Mouse (Mus musculus): ENCODE data around the gene Gprc5a. TPM values are rescaled to one million over a fixed set of nuclear protein-coding genes. Genes with fewer than 3 reads are reported as not detected.

Gprc5a gene
- polyA plus RNA-seq, 1 experiment from 2014 or later = 0.53 TPM

DNA sequence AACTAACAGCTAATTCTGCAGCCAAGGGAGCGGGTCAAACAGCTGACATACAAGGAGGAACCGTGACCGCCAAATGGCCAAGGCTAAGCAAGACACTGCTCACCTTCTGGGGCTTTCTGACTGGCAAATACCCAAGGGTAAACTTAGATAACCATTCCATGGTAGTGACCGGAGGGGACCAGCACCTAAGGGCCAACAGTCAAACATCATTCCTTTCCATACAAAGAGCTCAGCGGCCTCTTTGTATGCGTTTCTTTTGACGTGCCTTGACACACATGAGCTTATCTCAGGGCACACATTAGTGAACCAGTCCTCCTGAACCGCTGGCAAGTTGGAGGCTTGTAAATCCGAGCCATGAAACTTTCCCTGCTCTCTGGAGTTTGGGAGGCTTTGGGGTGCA lies 18.2 kb upstream of the Gprc5a start:
- no peak overlapping the region for H3K9ac ChIP-seq
- WGBS = 80% methylated on average over 9 of the region's 9 CpGs
- H3K4me3 ChIP-seq = no peak overlapping the region
- no peak overlapping the region for H3K4me2 ChIP-seq
- H3K27ac ChIP-seq = no peak overlapping the region
- no peaks in the 10 kb centered on the region for H3K4me1 ChIP-seq
- H3K9me3 ChIP-seq (replicated peaks) = no peaks in the 10 kb centered on the region
- ATAC-seq = no peak
- H3K36me3 ChIP-seq (ENCODE audit: poor library complexity, severe bottlenecking) = no peaks in the 10 kb centered on the region
- H3K27me3 ChIP-seq = 0 out of 2 replicates have a peak, but pooled peaks cover 4% of the 10 kb centered on the region

DNA sequence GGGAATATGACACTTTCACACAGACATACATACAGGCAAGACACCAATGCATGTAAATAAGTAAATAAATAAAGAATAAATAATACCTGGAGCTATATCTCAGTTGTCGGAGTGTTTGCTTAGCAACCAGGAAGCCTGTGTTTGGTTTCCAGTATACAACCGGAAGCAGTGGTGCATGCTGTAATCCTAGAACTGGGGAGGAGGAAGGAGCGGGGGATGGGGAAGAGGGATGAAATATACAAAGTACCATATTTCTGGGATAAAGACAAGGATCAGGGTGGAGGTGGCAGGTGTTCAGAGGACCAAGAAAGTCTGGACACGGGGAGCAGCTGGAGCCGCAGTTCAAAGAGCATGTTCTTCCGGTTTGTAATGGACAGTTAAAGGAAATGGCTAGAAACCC lies 16.9 kb upstream of the Gprc5a start:
- 0 out of 2 replicates have a peak, but pooled peaks cover 4% of the 10 kb centered on the region for H3K27me3 ChIP-seq
- H3K4me2 ChIP-seq = no peak overlapping the region
- H3K9ac ChIP-seq = no peak overlapping the region
- H3K36me3 ChIP-seq (ENCODE audit: poor library complexity, severe bottlenecking) = no peaks in the 10 kb centered on the region
- no peaks in the 10 kb centered on the region for H3K4me1 ChIP-seq
- 93% methylated on average over 6 of the region's 6 CpGs for WGBS
- no peak for ATAC-seq
- H3K9me3 ChIP-seq (replicated peaks) = no peaks in the 10 kb centered on the region
- no peak overlapping the region for H3K27ac ChIP-seq
- no peak overlapping the region for H3K4me3 ChIP-seq

DNA sequence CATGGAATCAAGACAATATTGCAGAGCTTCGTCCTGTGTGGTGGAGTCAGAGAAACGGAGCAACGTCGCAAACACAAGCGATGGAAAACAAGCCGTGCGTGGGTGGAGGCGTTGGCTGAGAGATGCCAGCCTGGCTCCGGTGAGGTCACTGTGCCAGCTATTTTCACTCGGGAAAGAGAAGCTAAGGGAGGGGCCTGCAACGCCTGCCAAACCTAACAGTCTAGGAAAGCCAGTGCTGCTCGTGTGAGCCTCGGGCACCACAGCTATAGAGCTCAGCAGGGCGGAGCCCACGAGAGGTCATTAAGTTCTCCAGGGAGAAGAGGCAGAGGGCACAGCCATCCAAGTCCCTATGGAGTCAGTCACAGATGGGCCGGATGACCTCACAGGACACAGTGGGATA lies 16.5 kb upstream of the Gprc5a start:
- Histone ChIP-seq H3K27me3 (0 out of 2 replicates have a peak, but pooled peaks cover 4% of the 10 kb centered on the region), H3K4me3 (no peak overlapping the region), H3K4me2 (no peak overlapping the region), H3K4me1 (no peaks in the 10 kb centered on the region), H3K27ac (no peak overlapping the region), H3K9me3 (replicated peaks) (no peaks in the 10 kb centered on the region), H3K36me3 (ENCODE audit: poor library complexity, severe bottlenecking) (no peaks in the 10 kb centered on the region), H3K9ac (no peak overlapping the region)
- 83% methylated on average over 16 of the region's 16 CpGs for WGBS
- ATAC-seq = no peak

DNA sequence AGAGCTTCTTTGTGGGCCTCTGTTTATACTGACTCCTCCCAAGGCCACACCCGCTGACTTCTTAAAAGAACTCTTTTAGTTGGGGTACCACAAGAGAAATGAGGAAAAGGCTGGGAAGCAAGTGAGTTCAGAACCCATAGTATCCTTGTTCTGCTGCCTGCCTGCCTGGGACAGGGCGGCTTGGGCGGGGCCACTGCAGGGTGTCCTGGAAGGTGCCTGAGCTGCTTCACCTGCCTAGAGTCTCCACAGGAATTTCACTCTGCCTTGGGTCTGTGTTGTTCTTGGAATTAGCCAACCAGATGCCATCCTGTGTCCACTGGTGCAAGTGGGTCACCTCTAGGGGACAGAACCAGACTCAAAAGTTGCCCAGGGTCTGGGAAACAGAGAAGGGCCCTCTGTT lies 11.7 kb upstream of the Gprc5a start:
- H3K4me1 ChIP-seq = 0 out of 2 replicates have a peak, but pooled peaks cover 3% of the 10 kb centered on the region
- ATAC-seq = no peak
- 79% methylated on average over 3 of the region's 3 CpGs for WGBS
- H3K36me3 ChIP-seq (ENCODE audit: poor library complexity, severe bottlenecking) = no peaks in the 10 kb centered on the region
- H3K9ac ChIP-seq = no peak overlapping the region
- no peak overlapping the region for H3K4me3 ChIP-seq
- no peak overlapping the region for H3K27ac ChIP-seq
- H3K9me3 ChIP-seq (replicated peaks) = no peaks in the 10 kb centered on the region
- H3K27me3 ChIP-seq = no peaks in the 10 kb centered on the region
- H3K4me2 ChIP-seq = no peak overlapping the region

DNA sequence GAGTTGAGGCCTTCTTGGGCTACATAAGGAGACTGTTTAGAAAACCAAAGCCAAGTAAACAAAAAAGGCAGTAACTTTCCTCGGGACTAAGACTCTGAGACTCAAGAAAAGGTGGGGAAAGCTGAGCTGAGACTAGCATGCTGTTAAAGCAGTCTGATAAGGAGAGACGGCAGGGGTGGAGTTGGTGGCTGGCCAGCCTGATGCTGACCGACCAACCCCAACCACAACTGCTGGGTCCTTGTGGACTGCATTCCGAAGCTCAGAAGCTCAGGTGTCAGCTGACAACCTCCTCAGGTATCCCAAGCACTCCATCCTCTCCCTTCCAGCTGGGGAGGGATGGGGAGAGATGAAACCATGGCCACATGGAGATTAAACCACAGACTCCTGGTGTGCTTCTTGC lies 9.6 kb upstream of the Gprc5a start:
- H3K27me3 ChIP-seq = no peaks in the 10 kb centered on the region
- no peak overlapping the region for H3K4me2 ChIP-seq
- ATAC-seq = no peak
- H3K4me1 ChIP-seq = 0 out of 2 replicates have a peak, but pooled peaks cover 3% of the 10 kb centered on the region
- 75% methylated on average over 4 of the region's 4 CpGs for WGBS
- no peak overlapping the region for H3K9ac ChIP-seq
- H3K9me3 ChIP-seq (replicated peaks) = no peaks in the 10 kb centered on the region
- H3K27ac ChIP-seq = no peak overlapping the region
- H3K36me3 ChIP-seq (ENCODE audit: poor library complexity, severe bottlenecking) = no peaks in the 10 kb centered on the region
- H3K4me3 ChIP-seq = no peak overlapping the region

DNA sequence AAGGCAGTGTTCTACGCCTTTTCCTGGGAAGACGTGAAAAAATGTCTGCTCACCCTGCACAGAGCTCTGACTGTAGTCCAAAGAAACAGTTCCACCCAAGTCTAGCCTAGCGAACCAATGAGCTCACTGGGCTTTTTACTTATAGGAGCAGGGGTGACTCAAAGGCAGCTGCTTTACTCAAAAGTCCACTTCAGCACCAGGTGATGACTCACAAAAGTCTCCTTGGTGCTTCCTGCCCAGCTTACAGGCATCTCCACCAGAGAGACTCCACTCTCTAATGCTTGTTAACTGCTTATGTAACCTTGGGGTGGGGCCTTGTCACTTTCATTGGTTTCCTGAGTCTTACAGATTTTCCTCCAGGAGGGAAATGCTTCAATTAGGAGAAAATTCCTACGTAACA lies 4.7 kb upstream of the Gprc5a start:
- Histone ChIP-seq H3K9ac (no peak overlapping the region), H3K4me3 (no peak overlapping the region), H3K9me3 (replicated peaks) (no peaks in the 10 kb centered on the region), H3K36me3 (ENCODE audit: poor library complexity, severe bottlenecking) (no peaks in the 10 kb centered on the region), H3K4me2 (no peak overlapping the region), H3K4me1 (peaks cover 9% of the 10 kb centered on the region; the same call in 1 of the 2 replicates), H3K27me3 (peaks cover 13% of the 10 kb centered on the region), H3K27ac (no peak overlapping the region)
- 93% methylated on average over 4 of the region's 4 CpGs for WGBS
- no peak for ATAC-seq

DNA sequence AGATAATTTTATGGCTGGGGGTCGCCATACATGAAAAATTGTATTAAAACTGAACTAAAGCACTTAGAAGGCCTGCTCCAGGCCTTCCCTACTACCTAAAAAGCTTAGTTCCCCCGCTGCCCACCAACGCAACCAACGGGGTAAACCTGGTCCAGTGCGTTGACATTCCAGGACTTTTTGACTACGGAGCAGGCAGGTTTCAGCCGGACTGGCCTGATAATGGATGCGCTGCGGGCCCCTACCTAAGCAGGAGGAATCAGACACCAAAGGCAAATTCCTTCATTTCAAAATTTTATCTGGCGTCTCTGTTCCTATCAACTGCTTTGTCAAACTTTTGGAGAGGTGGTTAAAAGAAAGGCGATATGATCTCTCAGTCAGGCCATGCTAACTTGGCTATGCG lies 830 bp upstream of the Gprc5a start:
- Histone ChIP-seq H3K4me1 (peaks cover 10% of the 10 kb centered on the region; the same call in 1 of the 2 replicates), H3K27ac (no peak overlapping the region), H3K36me3 (ENCODE audit: poor library complexity, severe bottlenecking) (no peaks in the 10 kb centered on the region), H3K27me3 (peaks cover 24% of the 10 kb centered on the region), H3K9ac (no peak overlapping the region), H3K9me3 (replicated peaks) (no peaks in the 10 kb centered on the region), H3K4me2 (peak overlapping the region; percentile 68; the same call in 1 of the 2 replicates), H3K4me3 (no peak overlapping the region)
- ATAC-seq = no peak
- 68% methylated on average over 12 of the region's 12 CpGs for WGBS

DNA sequence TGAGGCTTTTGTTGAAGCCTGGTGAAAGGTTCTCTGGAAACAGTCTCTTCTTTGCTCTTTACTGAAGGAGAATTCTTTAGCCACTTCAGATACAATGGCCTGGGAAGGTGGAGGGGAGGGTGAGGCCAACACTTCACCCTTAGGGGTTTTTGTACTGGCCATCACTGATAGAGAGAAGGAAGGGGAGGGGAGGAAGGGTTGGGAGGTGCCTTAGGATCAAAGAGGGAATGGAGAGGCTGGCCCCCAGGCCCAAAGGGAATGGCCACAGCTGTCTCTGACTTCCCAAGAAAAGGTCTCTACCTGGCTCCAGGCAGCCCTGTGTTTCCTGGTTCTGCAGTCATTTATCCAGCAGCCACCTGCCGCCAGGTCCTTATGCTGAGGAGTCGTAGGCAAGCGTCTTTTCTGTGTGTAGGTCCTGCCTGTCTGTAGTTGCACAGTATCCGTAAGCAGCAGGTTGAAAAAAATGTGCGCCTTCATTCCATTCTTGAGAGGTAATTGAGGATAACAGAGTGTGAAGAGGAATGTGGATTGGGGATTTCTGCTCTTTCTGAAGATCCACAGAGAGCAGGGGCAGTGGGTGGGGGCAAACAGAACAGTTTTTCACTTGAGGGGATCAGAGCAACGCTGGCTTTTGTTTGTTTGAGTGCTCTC lies 1.5 kb downstream of the Gprc5a start:
- Histone ChIP-seq H3K27me3 (peaks cover 24% of the 10 kb centered on the region), H3K4me3 (no peak overlapping the region), H3K9ac (no peak overlapping the region), H3K27ac (no peak overlapping the region), H3K4me1 (peaks cover 10% of the 10 kb centered on the region; the same call in 1 of the 2 replicates), H3K9me3 (replicated peaks) (no peaks in the 10 kb centered on the region), H3K4me2 (no peak overlapping the region), H3K36me3 (ENCODE audit: poor library complexity, severe bottlenecking) (no peaks in the 10 kb centered on the region)
- no peak for ATAC-seq
- WGBS = 18% methylated on average over 6 of the region's 6 CpGs

DNA sequence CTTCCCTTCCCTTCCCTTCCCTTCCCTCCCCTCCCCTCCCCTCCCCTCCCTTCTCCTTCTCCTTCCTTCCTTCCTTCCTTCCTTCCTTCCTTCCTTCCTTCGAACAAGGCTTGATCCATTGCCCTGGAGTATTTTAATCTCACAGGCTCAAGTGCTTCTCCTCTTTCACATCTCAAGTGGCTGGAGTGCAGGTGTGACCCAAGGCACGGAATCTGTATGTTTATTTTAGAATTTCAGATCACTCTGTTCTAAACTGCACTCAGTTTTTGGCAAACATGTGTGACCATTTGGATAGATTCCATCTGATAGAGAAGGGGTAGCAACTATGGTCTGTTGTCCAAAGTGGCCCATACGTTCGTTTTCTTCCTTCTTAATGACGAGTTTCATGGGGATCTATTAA lies 2.8 kb downstream of the Gprc5a start:
- Histone ChIP-seq H3K4me3 (no peak overlapping the region), H3K9ac (no peak overlapping the region), H3K4me2 (no peak overlapping the region), H3K4me1 (peaks cover 10% of the 10 kb centered on the region; the same call in 1 of the 2 replicates), H3K9me3 (replicated peaks) (no peaks in the 10 kb centered on the region), H3K27me3 (peaks cover 24% of the 10 kb centered on the region), H3K36me3 (ENCODE audit: poor library complexity, severe bottlenecking) (no peaks in the 10 kb centered on the region), H3K27ac (no peak overlapping the region)
- WGBS = 88% methylated on average over 5 of the region's 5 CpGs
- no peak for ATAC-seq

DNA sequence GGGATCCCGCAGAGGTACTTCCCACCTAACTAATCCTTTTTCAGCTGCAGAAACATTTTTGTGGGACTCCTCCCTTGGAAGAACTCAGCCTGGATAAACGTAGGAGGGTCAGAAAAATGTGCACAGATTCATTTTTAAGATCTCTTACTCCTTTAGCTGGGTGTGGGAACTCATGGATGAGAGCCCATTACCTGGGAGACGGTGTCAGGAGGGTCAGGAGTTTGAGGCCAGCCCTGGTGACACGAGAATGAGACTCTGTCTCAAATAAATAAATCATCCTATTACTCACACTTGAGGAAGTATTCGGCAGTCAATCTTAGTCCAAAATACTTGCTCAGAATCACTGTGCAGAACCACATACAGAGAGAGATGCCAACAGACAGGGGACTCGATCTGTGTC lies 4.4 kb downstream of the Gprc5a start:
- Histone ChIP-seq H3K4me1 (peaks cover 10% of the 10 kb centered on the region; the same call in 1 of the 2 replicates), H3K27me3 (peaks cover 16% of the 10 kb centered on the region), H3K36me3 (ENCODE audit: poor library complexity, severe bottlenecking) (no peaks in the 10 kb centered on the region), H3K9me3 (replicated peaks) (no peaks in the 10 kb centered on the region), H3K4me3 (no peak overlapping the region), H3K9ac (no peak overlapping the region), H3K27ac (no peak overlapping the region), H3K4me2 (no peak overlapping the region)
- 74% methylated on average over 6 of the region's 6 CpGs for WGBS
- ATAC-seq = no peak

DNA sequence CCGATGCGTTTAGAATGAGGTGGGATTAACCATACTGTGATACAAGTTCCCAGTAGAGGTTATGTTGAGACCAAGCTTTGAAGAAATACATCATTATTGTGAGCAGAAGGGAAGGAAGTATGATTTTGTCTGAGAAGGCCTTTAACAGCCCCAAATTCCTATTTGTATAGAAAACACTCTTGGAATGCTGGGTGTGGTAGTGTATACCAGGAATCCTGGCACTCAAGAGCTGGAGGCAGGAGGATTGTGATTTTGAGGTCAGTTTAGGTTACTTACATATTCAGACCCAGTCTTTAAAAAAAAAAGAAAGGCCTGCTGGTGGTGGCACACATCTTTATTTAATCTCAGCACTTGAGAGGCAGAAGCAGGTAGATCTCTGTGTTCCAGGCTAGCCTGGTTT lies 4.9 kb downstream of the Gprc5a start:
- peaks cover 6% of the 10 kb centered on the region; the same call in 1 of the 2 replicates for H3K4me1 ChIP-seq
- no peak overlapping the region for H3K9ac ChIP-seq
- peaks cover 12% of the 10 kb centered on the region; the same call in 1 of the 2 replicates for H3K27me3 ChIP-seq
- H3K4me2 ChIP-seq = no peak overlapping the region
- no peaks in the 10 kb centered on the region for H3K36me3 ChIP-seq (ENCODE audit: poor library complexity, severe bottlenecking)
- WGBS = 81% methylated on average over 2 of the region's 2 CpGs
- no peak overlapping the region for H3K27ac ChIP-seq
- H3K4me3 ChIP-seq = no peak overlapping the region
- no peak for ATAC-seq
- H3K9me3 ChIP-seq (replicated peaks) = no peaks in the 10 kb centered on the region

DNA sequence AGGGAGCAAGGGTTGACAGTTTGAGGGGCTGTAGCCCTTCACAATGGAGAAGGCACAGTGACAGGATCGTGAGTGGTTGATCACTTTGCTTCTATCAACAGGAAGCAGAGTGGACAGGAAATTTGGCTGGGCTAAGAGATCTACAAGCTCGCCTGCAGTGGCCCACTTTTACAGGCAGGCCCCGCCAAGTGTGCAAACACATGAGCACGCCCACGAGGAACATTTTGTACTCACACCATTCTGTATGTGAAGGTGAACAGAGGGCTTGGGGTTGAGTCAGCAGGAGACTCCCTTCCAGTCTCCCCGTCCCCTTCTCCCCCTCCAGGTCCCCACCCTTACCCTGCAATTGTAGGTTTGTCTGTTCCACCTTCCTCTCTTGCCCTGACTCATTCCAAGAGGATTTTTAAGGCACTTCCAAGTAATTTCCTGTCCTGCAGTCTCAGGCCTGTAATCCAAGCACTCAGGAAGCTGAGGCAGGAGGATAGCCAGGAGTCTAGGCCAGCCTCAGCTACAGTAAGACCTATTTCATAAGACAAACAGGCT lies 9.0 kb downstream of the Gprc5a start:
- H3K27ac ChIP-seq = no peak overlapping the region
- H3K4me3 ChIP-seq = no peak overlapping the region
- WGBS = 78% methylated on average over 6 of the region's 6 CpGs
- H3K9ac ChIP-seq = no peak overlapping the region
- ATAC-seq = no peak
- no peaks in the 10 kb centered on the region for H3K36me3 ChIP-seq (ENCODE audit: poor library complexity, severe bottlenecking)
- no peak overlapping the region for H3K4me2 ChIP-seq
- H3K27me3 ChIP-seq = no peaks in the 10 kb centered on the region
- no peaks in the 10 kb centered on the region for H3K4me1 ChIP-seq
- H3K9me3 ChIP-seq (replicated peaks) = no peaks in the 10 kb centered on the region

DNA sequence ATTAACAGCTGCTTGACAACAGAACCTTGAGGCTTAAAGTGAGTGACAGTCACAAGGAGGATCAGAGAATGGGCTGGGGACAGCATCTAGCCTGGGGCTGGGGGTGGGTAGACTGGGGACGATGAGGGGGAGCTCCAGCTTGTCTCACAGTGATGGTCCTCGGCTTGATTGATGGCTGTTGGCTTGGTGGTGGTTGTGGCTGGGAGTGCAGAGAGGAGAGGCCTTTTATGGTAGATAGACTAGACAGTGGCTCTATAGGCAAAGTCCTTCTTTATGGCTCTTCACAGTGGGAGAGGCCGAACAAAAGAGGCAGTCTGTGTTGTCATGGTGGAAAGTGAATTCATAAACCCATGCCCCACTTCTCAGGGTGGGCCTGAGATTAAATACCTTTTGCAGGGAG lies 10.8 kb downstream of the Gprc5a start:
- ATAC-seq = no peak
- Histone ChIP-seq H3K4me1 (no peaks in the 10 kb centered on the region), H3K9me3 (replicated peaks) (no peaks in the 10 kb centered on the region), H3K27me3 (no peaks in the 10 kb centered on the region), H3K36me3 (ENCODE audit: poor library complexity, severe bottlenecking) (no peaks in the 10 kb centered on the region), H3K4me3 (no peak overlapping the region), H3K9ac (no peak overlapping the region), H3K27ac (no peak overlapping the region), H3K4me2 (no peak overlapping the region)
- WGBS = 59% methylated on average over 3 of the region's 3 CpGs

Measured in forebrain, embryonic 13.5 days (tissue).